In the genomic region with DNA sequence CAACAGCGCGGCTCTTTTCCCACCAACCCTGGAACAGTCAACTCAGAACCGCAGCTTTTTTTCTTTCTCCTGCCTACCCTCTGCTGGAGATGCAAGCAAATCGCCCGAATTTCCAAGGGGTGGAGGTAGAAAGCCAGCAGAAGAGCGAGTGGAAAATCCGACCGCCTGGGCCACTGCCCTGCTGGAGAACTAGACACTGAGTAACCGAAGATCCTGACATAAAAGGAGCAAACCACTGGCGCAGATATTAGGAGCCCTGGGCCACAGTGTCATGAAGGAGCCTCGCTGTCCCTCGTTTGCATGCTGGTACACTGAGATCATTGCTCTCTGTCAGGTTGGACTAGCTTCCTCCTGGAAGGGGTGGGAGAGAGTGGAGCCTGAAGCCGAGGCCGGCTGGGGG, we compare ENCODE assay signal across 8 mouse cellular contexts. TPM values are rescaled to one million over a fixed set of nuclear protein-coding genes. Genes with fewer than 3 reads are reported as not detected.
DNase-seq lines count a peak whose midpoint lies in the region; ATAC-seq lines count a peak whose summit lies in the region.

No protein-coding gene starts in this region.

- H3K9ac ChIP-seq in neural tube, embryonic 11.5 days (ENCODE audit: low read length): no peak overlapping the region
- no peak overlapping the region for H3K9ac ChIP-seq in embryonic facial prominence, embryonic 14.5 days (ENCODE audit: low read depth, low read length)
- H3K9ac ChIP-seq in stomach, embryonic 14.5 days (replicated peaks; ENCODE audit: low read depth, low read length): no peak overlapping the region

- H3K4me1 ChIP-seq in neural tube, embryonic 11.5 days (ENCODE audit: control insufficient read depth, insufficient read depth, low read length): peaks cover 7% of the 10 kb centered on the region; the same call in 1 of the 2 replicates
- peaks cover 25% of the 10 kb centered on the region; the same call in 1 of the 2 replicates for H3K4me1 ChIP-seq in embryonic facial prominence, embryonic 14.5 days (ENCODE audit: control insufficient read depth, insufficient read depth, low read length)
- peaks cover 8% of the 10 kb centered on the region; the same call in 1 of the 2 replicates for H3K4me1 ChIP-seq in stomach, embryonic 14.5 days (ENCODE audit: control insufficient read depth, insufficient read depth, low read length)

- H3K36me3 ChIP-seq in neural tube, embryonic 11.5 days (ENCODE audit: control insufficient read depth, insufficient read depth, low read length): no peaks in the 10 kb centered on the region
- no peaks in the 10 kb centered on the region for H3K36me3 ChIP-seq in embryonic facial prominence, embryonic 14.5 days (ENCODE audit: control insufficient read depth, insufficient read depth, low read length)
- no peaks in the 10 kb centered on the region for H3K36me3 ChIP-seq in stomach, embryonic 14.5 days (ENCODE audit: control insufficient read depth, insufficient read depth, low read length)

- peaks cover 5% of the 10 kb centered on the region for H3K27me3 ChIP-seq in neural tube, embryonic 11.5 days (ENCODE audit: control insufficient read depth, insufficient read depth, low read length)
- peaks cover 31% of the 10 kb centered on the region for H3K27me3 ChIP-seq in embryonic facial prominence, embryonic 14.5 days (replicated peaks; ENCODE audit: control insufficient read depth, insufficient read depth, low read length)
- peaks cover 11% of the 10 kb centered on the region for H3K27me3 ChIP-seq in stomach, embryonic 14.5 days (ENCODE audit: control insufficient read depth, insufficient read depth, low read length)

- WGBS in neural tube, embryonic 11.5 days: 2% methylated on average over 14 of the region's 14 CpGs
- WGBS in embryonic facial prominence, embryonic 14.5 days: 1% methylated on average over 12 of the region's 14 CpGs
- WGBS in stomach, embryonic 14.5 days: 5% methylated on average over 14 of the region's 14 CpGs

- no peaks in the 10 kb centered on the region for H3K9me3 ChIP-seq in neural tube, embryonic 11.5 days (ENCODE audit: control insufficient read depth, low read length)
- H3K9me3 ChIP-seq in embryonic facial prominence, embryonic 14.5 days (ENCODE audit: control insufficient read depth, low read length): no peaks in the 10 kb centered on the region
- no peaks in the 10 kb centered on the region for H3K9me3 ChIP-seq in stomach, embryonic 14.5 days (ENCODE audit: control insufficient read depth, low read depth, low read length)

- ATAC-seq in neural tube, embryonic 11.5 days (ENCODE audit: insufficient read depth, low FRiP score, low TSS enrichment): no peak
- 0 out of 2 replicates have a peak, but pooled peaks have one; percentile 23 for ATAC-seq in embryonic facial prominence, embryonic 14.5 days (ENCODE audit: low read depth)
- no peak for ATAC-seq in stomach, embryonic 14.5 days (ENCODE audit: insufficient number of reproducible peaks, insufficient read depth, low FRiP score, low read depth)

- H3K4me2 ChIP-seq in neural tube, embryonic 11.5 days (ENCODE audit: low read depth): 0 out of 2 replicates have a peak overlapping the region, but pooled peaks have one; percentile 15
- peak overlapping the region; percentile 32 for H3K4me2 ChIP-seq in embryonic facial prominence, embryonic 14.5 days (ENCODE audit: low read depth, low read length)
- no peak overlapping the region for H3K4me2 ChIP-seq in stomach, embryonic 14.5 days (replicated peaks; ENCODE audit: low read depth, low read length)

- peak; percentile 61 for DNase-seq in neural tube, embryonic 11.5 days (ENCODE audit: low spot score)
- DNase-seq in neural tube, embryonic 10.5 days (ENCODE audit: extremely low spot score, low spot score): no peak
- DNase-seq in embryonic facial prominence, embryonic 14.5 days (ENCODE audit: low spot score): peak; percentile 76
- peak; percentile 32 for DNase-seq in kidney, postnatal 14 days
- no peak for DNase-seq in urinary bladder, postnatal 4 days (ENCODE audit: low spot score in 2 of 2)
- no peak for DNase-seq in adrenal gland, adult (ENCODE audit: inconsistent age in 2 of 2, low spot score in 1 of 2)
- no peak for DNase-seq in adrenal gland, adult 18-20 months (ENCODE audit: low spot score in 2 of 2)

- no peak overlapping the region for H3K4me3 ChIP-seq in neural tube, embryonic 11.5 days (ENCODE audit: low read depth, low read length)
- no peak overlapping the region; the same call in 1 of the 2 replicates for H3K4me3 ChIP-seq in embryonic facial prominence, embryonic 14.5 days (ENCODE audit: low read depth, low read length)
- H3K4me3 ChIP-seq in stomach, embryonic 14.5 days (ENCODE audit: low read depth, low read length): no peak overlapping the region; the same call in 1 of the 2 replicates

- H3K27ac ChIP-seq in neural tube, embryonic 11.5 days (ENCODE audit: low read depth, low read length): no peak overlapping the region
- 0 out of 2 replicates have a peak overlapping the region, but pooled peaks have one; percentile 29 for H3K27ac ChIP-seq in embryonic facial prominence, embryonic 14.5 days (replicated peaks; ENCODE audit: low read depth, low read length)
- H3K27ac ChIP-seq in stomach, embryonic 14.5 days (ENCODE audit: low read length): peak overlapping the region; percentile 56; the same call in 1 of the 2 replicates

RNA-seq across cellular contexts. Expression of a gene that starts 49.6 kb away (rescaled TPM):
- not detected in 2 replicates for polyA plus RNA-seq in neural tube, embryonic 11.5 days (2014; fragmentation: Nextera tagmentation; extraction: Ambion mirVana)
- polyA plus RNA-seq in embryonic facial prominence, embryonic 14.5 days (2014; fragmentation: Nextera tagmentation; extraction: Ambion mirVana): not detected in 2 replicates
- polyA plus RNA-seq in stomach, embryonic 14.5 days (2014; fragmentation: Nextera tagmentation; extraction: Ambion mirVana): not detected in 2 replicates
- total RNA-seq in adrenal gland, adult 18-20 months (2021): under 1 TPM in 1 of 2 experiments, not detected in 1; 0.23 TPM

Comparison
In these comparisons a context has a peak if more than half of its experiments do, and no peak if none do; other contexts are left out.
1. DNase-seq: peak in neural tube, embryonic 11.5 days (single experiment), embryonic facial prominence, embryonic 14.5 days (single experiment) and kidney, postnatal 14 days (single experiment); none in neural tube, embryonic 10.5 days (single experiment), urinary bladder, postnatal 4 days (0 of 2), adrenal gland, adult (0 of 2) and adrenal gland, adult 18-20 months (0 of 2).